Mouse (Mus musculus) embryonic stem cell, embryonic (primary cell): ENCODE results near the gene Lcn11.
"Not testable (repeated sequence)": the region's sequence is repeated elsewhere in the genome, so short reads cannot be mapped to it uniquely, and the experiment has no call there.

Experiments
- CTCF ChIA-PET, 4 experiments: fragments of 300-600 bp in 2 of 4; fragments of 350-600 bp in 2 of 4; sonication (Branson Sonifier 250); formaldehyde crosslinking; loops; one replicate each; lab custom pipeline; 2022; ENCODE audit warnings: inconsistent platforms in 2 of 4; lab: Charles Lee
- POLR2A ChIA-PET, 4 experiments: fragments of 300-600 bp in 2 of 4; fragments of 350-600 bp in 2 of 4; sonication (Branson Sonifier 250); formaldehyde crosslinking; loops; one replicate each; lab custom pipeline; 2022; ENCODE audit warnings: antibody characterized with exemption in 4 of 4, inconsistent platforms in 1 of 4; lab: Charles Lee

The Lcn11 gene

DNA sequence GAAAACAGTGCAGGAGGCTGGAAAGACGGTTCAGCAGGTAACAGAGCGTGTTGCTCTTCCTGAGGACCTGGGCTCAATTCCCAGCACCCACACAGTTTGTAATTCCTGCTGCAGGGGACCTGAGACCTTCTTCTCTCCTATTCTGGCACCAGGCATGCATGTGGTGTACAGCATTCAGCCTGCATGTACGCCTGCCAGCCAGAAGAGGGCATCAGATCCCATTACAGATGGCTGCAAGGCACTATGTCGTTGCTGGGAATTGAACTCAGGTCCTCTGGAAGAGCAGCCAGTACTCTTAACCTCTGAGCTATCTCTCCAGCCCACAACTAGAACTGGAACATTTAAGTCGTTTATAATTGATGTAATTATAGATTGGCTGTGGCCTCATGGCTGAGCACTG, 36.5 kb downstream of the Lcn11 start:
- POLR2A ChIA-PET, result no interaction called here
- CTCF ChIA-PET, result interaction anchor here in 1 of 4 experiments (1.3 kb wide), 1 partner anchor 10 kb away, joined by 3 read pairs; no protein-coding TSS in a partner anchor

DNA sequence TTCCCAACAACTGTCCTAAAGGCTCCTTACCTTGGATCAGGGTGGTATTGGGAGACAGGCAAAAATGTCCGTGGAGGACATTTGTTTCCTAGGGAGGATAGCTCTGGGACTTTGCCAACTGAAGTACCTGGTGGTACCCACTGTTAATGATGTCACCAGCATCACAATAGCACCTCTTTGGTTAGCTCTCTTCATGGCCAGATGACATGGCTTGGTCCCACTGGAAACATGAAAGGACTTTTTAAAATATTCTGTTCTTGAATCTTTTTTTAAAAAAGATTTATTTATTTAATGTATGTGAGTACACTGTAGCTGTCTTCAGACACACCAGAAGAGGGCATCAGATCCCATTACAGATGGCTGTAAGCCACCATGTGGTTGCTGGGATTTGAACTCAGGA, 38.9 kb downstream of the Lcn11 start, which contains the start of gene Glt6d1:
TSS of gene Glt6d1 (minus strand) at position 101 of the 400 bp plus-strand sequence.
- CTCF ChIA-PET, result not testable (repeated sequence)
- POLR2A ChIA-PET, result interaction anchor here in 1 of 4 experiments (0.8 kb wide), 1 partner anchor 13 kb away, joined by 3 read pairs; no protein-coding TSS in a partner anchor

DNA sequence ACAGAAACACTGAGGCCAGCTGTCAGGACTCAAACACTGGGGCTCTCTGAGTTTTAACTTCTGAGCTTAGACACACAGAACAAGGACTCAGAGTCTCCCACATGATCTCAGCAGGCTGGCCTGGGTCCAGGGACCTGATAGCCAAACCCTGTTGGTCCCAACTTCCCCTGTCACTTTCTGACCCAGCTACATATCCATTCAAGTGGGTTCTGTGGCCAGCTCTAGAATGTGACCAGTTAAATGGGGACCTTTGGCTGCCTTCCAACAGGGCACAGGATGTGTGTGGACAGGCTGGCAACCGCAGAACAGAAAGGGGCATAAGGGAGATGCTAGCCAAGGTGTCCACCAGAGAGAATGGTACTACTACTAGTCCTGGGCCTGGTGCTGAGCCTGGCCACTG, 46.0 kb downstream of the Lcn11 start, which contains the start of gene Lcn9:
TSS of gene Lcn9 (plus strand) at position 348 of the 400 bp plus-strand sequence.
- ChIA-PET POLR2A (no interaction called here), CTCF (interaction anchor here in 2 of 4 experiments (0.5 to 3.2 kb wide), 3 partner anchors 9 to 323 kb away, joined by 3 to 16 read pairs (median 3); no protein-coding TSS in a partner anchor)

DNA sequence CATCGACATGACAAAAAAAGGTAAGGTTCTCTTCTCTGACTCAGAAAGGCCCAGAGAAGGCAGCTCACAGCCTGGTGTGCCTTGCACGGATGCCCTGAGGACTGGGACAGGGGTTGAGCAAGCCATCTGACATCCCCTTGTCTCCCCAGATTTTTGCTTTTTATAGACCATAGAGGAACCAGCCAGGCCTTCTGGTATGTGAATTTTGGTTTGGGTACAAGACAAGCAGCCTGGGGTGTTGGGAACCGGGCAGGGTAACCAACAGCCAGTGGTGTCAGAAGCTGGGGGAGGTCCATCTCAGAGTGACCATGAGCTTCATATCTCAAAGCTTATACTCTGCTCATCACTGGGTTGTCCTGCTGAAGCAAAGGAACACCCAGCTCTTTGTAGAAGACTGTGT, 47.9 kb downstream of the Lcn11 start:
- POLR2A ChIA-PET, result no interaction called here
- CTCF ChIA-PET, result interaction anchor here in 2 of 4 experiments (0.6 to 1.7 kb wide), 2 partner anchors 11 kb away, joined by 3 read pairs; no protein-coding TSS in a partner anchor

DNA sequence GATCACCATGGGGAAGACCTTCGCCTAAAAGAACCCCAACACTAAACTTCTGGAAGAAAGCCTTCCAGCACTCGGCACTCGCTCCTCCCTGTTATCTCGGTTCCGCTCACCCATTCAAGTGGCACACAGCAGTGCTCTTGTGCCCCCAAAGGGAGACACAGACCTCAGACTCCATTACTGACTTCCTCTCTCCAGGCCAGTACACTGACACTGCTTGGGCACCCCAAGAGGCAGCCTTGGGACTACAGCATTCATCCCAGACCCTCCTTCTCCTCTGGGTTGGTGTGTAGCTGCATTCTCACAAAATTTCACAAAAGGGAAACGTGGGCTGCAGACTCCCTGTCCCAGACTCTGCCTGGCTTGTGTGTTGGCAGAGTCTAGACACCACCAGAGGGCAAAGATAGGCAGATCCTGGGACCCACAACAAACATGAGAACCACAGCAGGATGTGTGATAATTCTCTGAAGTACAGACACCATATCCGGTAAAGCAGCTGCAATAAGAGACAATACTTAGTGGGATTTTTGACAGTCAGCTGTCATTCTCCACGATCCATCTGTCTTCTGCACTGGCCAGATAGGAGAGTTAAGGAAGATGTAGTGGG, 51.6 kb downstream of the Lcn11 start:
- POLR2A ChIA-PET, result interaction anchor here in 1 of 4 experiments (1.1 kb wide), 1 partner anchor 12 kb away, joined by 3 read pairs; no protein-coding TSS in a partner anchor
- CTCF ChIA-PET, result no interaction called here
